Mouse (Mus musculus) c-Kit-positive CD71-positive TER-119-positive erythroid progenitor cells, embryonic 14.5 days (primary cell): Measurements from ENCODE around the gene Gm6993.

ENCODE experiments used
- DNase-seq: peaks from one replicate; pipeline ENCODE4 v3.0.0-alpha.2; 2013; ENCODE audit warnings: low spot score

The Gm6993 gene

DNA sequence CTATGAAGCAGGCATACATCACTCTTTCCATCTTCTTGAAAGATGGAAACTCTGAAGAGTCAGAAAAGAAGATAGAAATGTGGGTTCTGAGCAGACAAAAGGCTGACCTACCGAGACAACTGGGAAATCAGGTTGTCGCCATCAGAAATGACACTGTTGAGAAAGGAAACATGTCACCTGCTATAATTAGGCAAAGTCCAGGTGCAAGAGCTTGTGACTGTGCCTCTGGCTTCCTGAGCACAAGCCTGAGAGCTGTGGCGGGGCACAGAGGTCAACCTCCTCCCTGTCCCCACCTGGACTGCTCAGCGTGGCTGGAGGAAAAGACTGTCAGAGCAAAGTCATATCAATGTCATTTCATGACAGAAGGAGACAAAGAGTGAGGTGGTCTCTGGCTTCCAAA, 772 bp upstream of the Gm6993 start:
- no peak for DNase-seq

GRCm38 (mm10) chr12:31241595-31242342, 1.2 kb downstream of the Gm6993 start:
- DNase-seq = no peak

DNA sequence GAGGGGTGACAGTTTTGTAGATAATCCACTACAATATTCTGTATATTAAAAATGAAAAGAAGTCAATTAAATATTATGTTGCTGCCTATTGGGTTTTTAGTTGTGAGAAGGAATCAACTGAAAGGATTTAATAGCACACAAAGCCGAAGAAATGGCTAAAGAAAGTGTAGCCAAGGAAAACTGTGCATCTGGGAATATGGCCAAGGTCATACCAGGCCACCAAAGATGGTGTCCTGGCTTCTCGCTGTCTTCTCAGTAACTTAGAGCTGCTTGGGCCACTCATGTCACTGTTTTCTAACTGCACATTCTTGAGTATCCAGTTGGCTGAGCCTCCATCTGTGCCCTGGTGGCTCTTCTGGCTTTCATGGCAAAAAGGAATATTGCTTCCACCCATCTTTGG, 3.4 kb downstream of the Gm6993 start:
- DNase-seq = no peak

DNA sequence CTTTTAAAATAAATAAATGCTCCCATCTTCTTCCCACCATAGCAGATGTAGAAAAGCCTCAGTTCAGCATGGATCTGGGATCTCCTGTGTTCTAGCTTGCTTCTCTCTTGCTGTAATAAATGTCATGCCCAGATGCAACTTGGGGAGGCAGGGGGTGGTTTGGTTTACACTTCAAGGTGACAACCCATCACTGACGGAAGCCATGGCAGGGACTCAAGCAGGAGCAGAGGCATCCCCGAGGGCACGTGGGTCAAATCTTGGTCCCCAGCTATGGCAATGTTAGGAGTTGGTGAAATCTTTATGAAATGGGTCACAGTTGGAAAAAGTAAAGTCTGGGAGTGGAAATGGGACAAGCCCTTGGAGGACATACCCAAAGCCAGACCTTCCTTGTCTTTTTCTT, 4.1 kb downstream of the Gm6993 start:
- no peak for DNase-seq

DNA sequence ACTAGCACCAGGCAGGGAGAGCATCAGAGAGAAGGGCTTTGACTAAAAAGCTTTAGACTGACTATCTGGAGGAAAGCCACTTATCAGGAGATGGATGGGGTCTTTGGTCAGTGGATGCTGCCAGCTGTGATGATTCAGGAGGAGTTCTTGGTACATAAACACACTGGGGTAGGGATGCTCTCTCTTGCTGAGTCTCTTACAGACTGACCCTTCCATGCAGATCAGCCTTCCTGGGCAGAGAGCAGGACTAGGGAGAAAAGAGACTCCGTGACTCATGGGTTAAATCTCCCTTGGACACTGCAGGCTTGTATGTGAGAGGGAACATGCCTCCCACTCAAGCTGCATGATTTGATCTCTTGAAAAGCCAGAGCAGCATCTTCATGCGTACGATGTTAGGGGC, 5.6 kb downstream of the Gm6993 start:
- no peak for DNase-seq

DNA sequence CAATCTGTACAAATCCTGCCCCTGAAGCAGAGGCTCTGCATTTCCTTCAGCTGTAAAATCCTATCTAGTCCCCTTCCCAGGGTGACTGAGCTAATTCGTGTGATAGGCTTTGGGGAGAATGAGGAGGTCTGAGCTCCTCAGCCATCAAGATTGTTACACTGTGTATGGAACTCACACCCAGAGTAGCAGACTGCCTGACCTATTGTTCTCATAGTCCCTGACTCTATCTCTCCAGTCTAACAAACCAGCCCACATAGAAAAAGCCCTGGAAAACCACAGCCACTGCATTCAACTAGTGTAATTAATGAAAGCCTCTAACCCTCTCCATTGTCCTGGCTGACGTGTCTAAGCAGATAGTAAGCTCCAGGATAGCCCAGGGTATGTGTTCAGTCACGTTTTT, 6.0 kb downstream of the Gm6993 start:
- DNase-seq = no peak

DNA sequence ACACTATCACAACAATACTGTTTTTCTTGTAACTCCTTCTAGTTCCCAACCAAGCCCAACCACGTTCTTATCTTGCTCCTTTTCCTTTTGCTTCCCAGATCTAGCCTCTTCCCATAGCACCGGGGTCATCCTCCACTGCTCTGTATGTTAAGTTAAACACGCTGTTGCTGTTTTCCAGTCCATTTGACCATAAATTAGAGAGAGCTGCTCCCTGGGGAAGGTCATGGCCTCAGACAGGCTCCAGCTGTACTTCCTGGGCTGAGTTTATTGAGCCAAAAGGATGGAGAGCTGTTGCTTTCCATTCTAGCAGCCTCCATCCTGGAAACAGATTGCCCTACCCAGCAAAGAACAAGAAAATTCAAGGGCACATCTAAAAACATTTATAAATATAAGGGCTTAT, 7.6 kb downstream of the Gm6993 start:
- DNase-seq = no peak

- no peak for DNase-seq
These were observed 8.1 kb downstream of the Gm6993 start for GRCm38 (mm10) chr12:31248681-31249080.

DNA sequence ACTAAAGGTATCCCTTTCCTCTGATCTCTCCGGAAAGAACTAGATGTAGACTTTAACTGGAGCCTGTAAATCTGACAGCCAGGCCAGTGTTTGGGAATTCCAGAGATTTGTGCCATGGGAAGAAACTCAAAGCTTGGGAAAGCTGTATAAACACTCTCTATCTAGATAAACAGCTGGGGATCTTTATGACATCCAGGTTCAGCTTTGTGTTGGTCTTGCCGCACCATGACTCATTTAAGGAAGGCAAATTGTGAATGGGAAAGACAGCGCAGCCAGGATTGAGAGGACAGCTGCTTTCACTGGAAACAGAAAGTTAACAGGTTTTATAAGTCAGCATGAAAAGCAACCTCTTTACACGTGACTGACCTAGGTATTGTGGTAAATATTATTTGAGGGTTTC, 11.7 kb downstream of the Gm6993 start:
- no peak for DNase-seq

- no peak for DNase-seq
These were observed 14.4 kb downstream of the Gm6993 start for GRCm38 (mm10) chr12:31254978-31255377.

DNA sequence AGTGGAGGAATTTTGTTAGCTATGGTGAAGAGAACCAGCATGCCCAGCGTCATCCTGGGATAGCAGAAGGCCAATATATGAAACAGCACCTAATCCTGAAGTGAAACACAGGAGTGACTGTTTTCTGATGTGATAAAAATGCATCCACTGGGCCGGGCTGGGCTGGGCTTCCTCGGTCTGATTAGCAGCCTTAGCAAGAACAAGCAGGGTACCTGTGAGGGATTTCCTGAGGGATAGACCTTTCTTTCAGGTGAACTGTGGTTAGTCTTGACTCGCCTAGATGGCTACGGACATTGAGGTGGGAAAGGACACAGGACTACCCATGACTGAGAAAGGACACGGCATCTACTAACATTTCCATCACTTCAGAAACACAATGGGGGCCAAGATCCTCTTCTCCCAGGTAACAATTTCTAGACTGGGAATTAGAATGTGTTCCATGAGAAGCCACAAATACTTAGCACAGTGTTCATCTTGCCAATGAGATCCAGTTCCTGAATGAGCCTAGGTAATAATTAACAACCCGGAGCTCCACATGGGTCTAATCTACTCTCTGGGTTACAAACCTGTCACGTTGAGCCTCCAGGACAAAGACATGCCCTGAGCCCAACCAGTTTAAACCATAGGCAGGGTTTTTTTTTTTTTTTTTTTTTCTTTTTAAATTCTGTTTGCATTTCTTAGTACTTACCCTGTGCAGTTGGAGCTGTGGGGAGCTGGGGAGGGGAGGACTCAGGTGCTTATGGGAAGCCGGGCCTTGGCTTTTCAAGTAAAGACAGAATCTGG, 15.7 kb downstream of the Gm6993 start:
- no peak for DNase-seq

GRCm38 (mm10) chr12:31261882-31262281, 21.3 kb downstream of the Gm6993 start:
- DNase-seq = no peak

- DNase-seq = no peak
These were observed 23.4 kb downstream of the Gm6993 start for GRCm38 (mm10) chr12:31263921-31264320.

DNA sequence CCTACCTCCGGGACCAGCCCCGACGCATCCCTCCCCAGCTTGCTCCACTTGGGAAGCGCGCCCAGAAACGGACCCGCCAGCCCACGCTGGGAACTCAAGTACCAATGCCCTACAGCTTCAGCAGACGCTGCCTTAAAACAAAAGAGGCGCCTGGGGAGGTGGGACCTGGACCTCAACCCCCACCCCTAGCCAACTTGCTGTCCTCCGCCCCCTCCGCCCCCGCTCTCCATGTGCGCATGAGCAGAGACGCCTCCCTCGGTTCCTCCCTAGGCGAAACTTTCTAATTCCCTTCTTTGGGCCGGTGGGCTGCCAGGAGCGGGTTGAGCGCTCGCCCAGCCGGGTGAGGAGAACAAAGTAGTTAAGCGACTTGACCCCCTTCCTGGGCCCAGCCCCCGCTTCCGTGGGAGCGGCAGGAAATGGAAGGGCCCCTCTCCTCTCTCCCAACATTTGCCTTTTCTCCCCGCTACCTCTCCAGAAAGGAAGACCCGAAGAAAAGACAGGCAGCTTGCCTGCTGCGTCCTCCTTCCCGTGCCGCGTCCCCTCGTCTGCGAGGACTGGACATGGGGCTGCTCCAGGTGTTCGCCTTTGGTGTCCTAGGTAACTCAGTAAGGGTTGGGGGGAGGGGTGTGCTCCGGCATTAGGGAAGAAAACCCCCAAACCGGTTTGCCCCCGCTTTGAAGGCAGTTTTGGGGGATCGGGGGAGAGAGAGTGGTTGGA, 24.6 kb downstream of the Gm6993 start, which contains the start of gene Lamb1:
TSS of gene Lamb1 (plus strand) at position 230 of the 717 bp plus-strand sequence.
- DNase-seq = no peak

- no peak for DNase-seq
These were observed 25.3 kb downstream of the Gm6993 start for GRCm38 (mm10) chr12:31265722-31266431.

GRCm38 (mm10) chr12:31266686-31267085, 26.1 kb downstream of the Gm6993 start:
- DNase-seq = no peak

GRCm38 (mm10) chr12:31267363-31267762, 26.8 kb downstream of the Gm6993 start:
- DNase-seq = no peak

DNA sequence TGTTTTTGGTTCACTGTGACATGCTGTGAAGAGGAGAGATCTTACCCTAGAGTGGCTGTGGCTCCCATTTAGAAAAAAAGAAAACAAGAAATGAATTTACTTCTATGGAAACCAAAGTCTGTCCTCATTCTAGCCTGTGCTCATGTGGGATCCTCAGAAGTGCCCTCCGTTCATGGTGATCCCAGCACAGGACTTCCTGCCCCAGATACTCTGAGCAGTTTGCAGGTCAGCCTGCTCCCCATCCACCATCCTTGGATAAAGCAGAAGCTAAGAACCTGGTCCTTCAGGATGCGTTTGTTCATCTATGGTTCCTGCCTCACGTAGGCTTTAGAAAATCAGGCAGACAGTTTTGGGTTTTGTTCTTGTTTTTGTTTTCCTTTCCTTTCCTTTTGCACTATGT, 27.7 kb downstream of the Gm6993 start:
- no peak for DNase-seq

DNA sequence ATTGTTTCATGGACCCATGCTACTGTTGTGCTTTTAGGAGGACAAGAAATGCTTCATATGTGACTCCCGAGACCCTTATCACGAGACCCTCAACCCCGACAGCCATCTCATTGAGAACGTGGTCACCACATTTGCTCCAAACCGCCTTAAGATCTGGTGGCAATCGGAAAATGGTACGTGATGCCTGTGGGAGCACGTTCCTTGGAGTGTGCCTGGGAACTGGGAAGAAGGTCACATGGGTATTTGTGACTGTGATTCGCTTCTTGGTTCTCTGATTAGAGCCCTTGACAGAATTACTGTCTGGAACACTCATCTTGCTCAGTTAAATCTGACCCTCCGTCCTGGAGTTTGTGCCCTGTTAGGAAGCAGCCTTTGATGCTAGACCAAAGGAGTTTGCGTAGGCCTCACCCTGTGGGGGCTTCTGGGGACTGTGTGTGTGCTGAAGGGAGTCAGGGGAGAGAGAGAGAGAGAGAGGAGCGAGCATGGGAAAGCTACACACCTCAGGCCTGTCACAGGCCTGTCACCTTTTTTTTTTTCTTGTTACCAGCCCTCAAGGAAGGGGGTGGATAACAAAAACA, 28.5 kb downstream of the Gm6993 start:
- DNase-seq = no peak

DNA sequence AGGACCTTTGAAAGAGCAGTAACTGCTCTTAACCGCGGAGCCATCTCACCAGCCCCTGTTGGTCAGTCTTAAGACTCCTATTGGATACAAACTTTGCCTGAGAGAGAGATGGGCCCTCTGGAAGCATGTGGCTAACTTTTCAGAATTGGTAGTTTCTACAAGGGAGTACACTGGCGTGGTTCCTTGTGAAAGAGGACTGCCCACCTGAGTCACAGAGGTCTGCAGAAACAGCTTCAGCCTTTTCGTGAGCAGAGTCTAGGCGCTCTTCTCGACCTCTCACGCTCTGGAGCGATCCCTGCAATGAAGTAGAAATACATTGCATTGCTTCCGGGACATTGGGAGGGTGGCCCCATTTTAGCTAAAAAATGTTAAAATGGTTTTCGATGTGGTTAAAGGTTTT, 29.8 kb downstream of the Gm6993 start:
- no peak for DNase-seq

DNA sequence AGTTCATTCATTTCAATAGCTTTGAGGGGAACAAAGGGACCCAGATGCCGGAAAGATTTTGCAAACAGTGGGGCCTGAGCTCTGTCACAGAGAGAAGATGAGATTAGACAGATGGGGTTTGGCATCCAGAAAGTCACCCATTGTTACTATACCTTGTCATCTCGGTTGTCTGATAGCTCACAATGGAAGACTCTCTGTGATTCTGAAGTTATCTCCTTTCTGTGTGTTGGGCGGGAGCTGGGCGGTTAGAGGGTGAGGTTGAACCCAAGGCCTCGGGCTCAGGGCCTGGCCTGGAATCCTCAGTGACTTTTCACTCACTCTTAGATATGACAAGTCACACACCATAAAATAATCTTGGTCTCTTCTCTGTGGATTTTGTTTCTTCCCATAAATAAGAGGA, 30.2 kb downstream of the Gm6993 start:
- DNase-seq = no peak
